Mouse (Mus musculus): ENCODE data around the gene Dclk1. TPM values are rescaled to one million over a fixed set of nuclear protein-coding genes. Genes with fewer than 3 reads are reported as not detected.

The Dclk1 gene
- polyA plus RNA-seq, 1 experiment from 2014 or later: 234 TPM

GRCm38 (mm10) chr3:55246618-55247272 is 4.6 kb downstream of the Dclk1 start:
- Histone ChIP-seq H3K4me1 (ENCODE audit: control insufficient read depth, insufficient read depth, low read depth, low read length) (peaks cover 37% of the 10 kb centered on the region), H3K36me3 (ENCODE audit: control insufficient read depth, insufficient read depth, low read length) (0 out of 2 replicates have a peak, but pooled peaks cover 5% of the 10 kb centered on the region), H3K27ac (ENCODE audit: low read depth, low read length) (no peak overlapping the region), H3K4me3 (ENCODE audit: low read length) (no peak overlapping the region), H3K4me2 (ENCODE audit: low read length) (no peak overlapping the region), H3K9ac (ENCODE audit: low read depth, low read length) (no peak overlapping the region), H3K9me3 (ENCODE audit: control insufficient read depth, low read length) (no peaks in the 10 kb centered on the region), H3K27me3 (replicated peaks; ENCODE audit: control insufficient read depth, insufficient read depth, low read length) (no peaks in the 10 kb centered on the region)
- ATAC-seq: no peak
- 88% methylated on average over 12 of the region's 12 CpGs for WGBS

GRCm38 (mm10) chr3:55248048-55248447 is 5.9 kb downstream of the Dclk1 start:
- ATAC-seq: no peak
- peaks cover 37% of the 10 kb centered on the region for H3K4me1 ChIP-seq (ENCODE audit: control insufficient read depth, insufficient read depth, low read depth, low read length)
- H3K27me3 ChIP-seq (replicated peaks; ENCODE audit: control insufficient read depth, insufficient read depth, low read length): no peaks in the 10 kb centered on the region
- peaks cover 5% of the 10 kb centered on the region; the same call in 1 of the 2 replicates for H3K36me3 ChIP-seq (ENCODE audit: control insufficient read depth, insufficient read depth, low read length)
- no peak overlapping the region for H3K4me3 ChIP-seq (ENCODE audit: low read length)
- no peak overlapping the region for H3K9ac ChIP-seq (ENCODE audit: low read depth, low read length)
- 71% methylated on average over 3 of the region's 3 CpGs for WGBS
- H3K9me3 ChIP-seq (ENCODE audit: control insufficient read depth, low read length): 0 out of 2 replicates have a peak, but pooled peaks cover under 1% of the 10 kb centered on the region
- H3K4me2 ChIP-seq (ENCODE audit: low read length): no peak overlapping the region
- H3K27ac ChIP-seq (ENCODE audit: low read depth, low read length): peak overlapping the region; percentile 35; the same call in 1 of the 2 replicates

- peak overlapping the region; percentile 35; the same call in 1 of the 2 replicates for H3K27ac ChIP-seq (ENCODE audit: low read depth, low read length)
- H3K4me2 ChIP-seq (ENCODE audit: low read length): no peak overlapping the region
- 53% methylated on average over 6 of the region's 6 CpGs for WGBS
- H3K9ac ChIP-seq (ENCODE audit: low read depth, low read length): no peak overlapping the region
- H3K36me3 ChIP-seq (ENCODE audit: control insufficient read depth, insufficient read depth, low read length): peaks cover 8% of the 10 kb centered on the region; the same call in 1 of the 2 replicates
- H3K4me3 ChIP-seq (ENCODE audit: low read length): no peak overlapping the region
- 0 out of 2 replicates have a peak, but pooled peaks cover 2% of the 10 kb centered on the region for H3K9me3 ChIP-seq (ENCODE audit: control insufficient read depth, low read length)
- ATAC-seq: peak; percentile 92
- H3K4me1 ChIP-seq (ENCODE audit: control insufficient read depth, insufficient read depth, low read depth, low read length): peaks cover 37% of the 10 kb centered on the region
- no peaks in the 10 kb centered on the region for H3K27me3 ChIP-seq (replicated peaks; ENCODE audit: control insufficient read depth, insufficient read depth, low read length)
Measured at GRCm38 (mm10) chr3:55248508-55248907, 6.3 kb downstream of the Dclk1 start.

- H3K9ac ChIP-seq (ENCODE audit: low read depth, low read length): no peak overlapping the region
- H3K9me3 ChIP-seq (ENCODE audit: control insufficient read depth, low read length): 0 out of 2 replicates have a peak, but pooled peaks cover 2% of the 10 kb centered on the region
- WGBS: 88% methylated on average over 2 of the region's 2 CpGs
- no peak overlapping the region for H3K27ac ChIP-seq (ENCODE audit: low read depth, low read length)
- H3K4me1 ChIP-seq (ENCODE audit: control insufficient read depth, insufficient read depth, low read depth, low read length): peaks cover 23% of the 10 kb centered on the region
- ATAC-seq: no peak
- H3K4me2 ChIP-seq (ENCODE audit: low read length): no peak overlapping the region
- H3K4me3 ChIP-seq (ENCODE audit: low read length): no peak overlapping the region
- H3K27me3 ChIP-seq (replicated peaks; ENCODE audit: control insufficient read depth, insufficient read depth, low read length): no peaks in the 10 kb centered on the region
- H3K36me3 ChIP-seq (ENCODE audit: control insufficient read depth, insufficient read depth, low read length): peaks cover 10% of the 10 kb centered on the region
Measured at GRCm38 (mm10) chr3:55250631-55251030, 8.5 kb downstream of the Dclk1 start.

DNA sequence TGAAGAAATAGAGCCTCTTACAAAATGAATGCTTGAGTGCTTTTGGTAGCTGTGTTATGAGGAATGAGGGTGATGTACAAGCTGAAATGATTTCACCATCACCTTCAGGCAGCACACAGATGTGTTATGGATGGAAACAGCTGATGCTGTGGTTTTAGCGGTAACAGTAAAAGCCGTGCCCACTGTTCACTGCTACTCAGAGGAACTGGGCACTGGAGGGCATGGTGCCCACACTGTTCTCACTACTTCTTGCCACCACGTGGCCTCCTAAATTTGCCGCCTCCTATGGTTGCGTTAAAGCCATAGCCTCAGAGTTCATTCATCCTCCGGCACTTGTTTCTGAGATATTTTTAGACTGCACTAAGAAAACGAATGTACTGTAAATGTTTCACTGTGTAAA is 18.0 kb downstream of the Dclk1 start:
- 81% methylated on average over 7 of the region's 7 CpGs for WGBS
- H3K9ac ChIP-seq (ENCODE audit: low read depth, low read length): no peak overlapping the region
- H3K9me3 ChIP-seq (ENCODE audit: control insufficient read depth, low read length): no peaks in the 10 kb centered on the region
- no peaks in the 10 kb centered on the region; the same call in none of the 2 replicates for H3K4me1 ChIP-seq (ENCODE audit: control insufficient read depth, insufficient read depth, low read depth, low read length)
- no peak overlapping the region for H3K4me3 ChIP-seq (ENCODE audit: low read length)
- H3K27me3 ChIP-seq (replicated peaks; ENCODE audit: control insufficient read depth, insufficient read depth, low read length): no peaks in the 10 kb centered on the region
- H3K27ac ChIP-seq (ENCODE audit: low read depth, low read length): no peak overlapping the region
- H3K4me2 ChIP-seq (ENCODE audit: low read length): no peak overlapping the region
- peaks cover 4% of the 10 kb centered on the region; the same call in 1 of the 2 replicates for H3K36me3 ChIP-seq (ENCODE audit: control insufficient read depth, insufficient read depth, low read length)
- peak; percentile 18; the same call in 1 of the 2 replicates for ATAC-seq

DNA sequence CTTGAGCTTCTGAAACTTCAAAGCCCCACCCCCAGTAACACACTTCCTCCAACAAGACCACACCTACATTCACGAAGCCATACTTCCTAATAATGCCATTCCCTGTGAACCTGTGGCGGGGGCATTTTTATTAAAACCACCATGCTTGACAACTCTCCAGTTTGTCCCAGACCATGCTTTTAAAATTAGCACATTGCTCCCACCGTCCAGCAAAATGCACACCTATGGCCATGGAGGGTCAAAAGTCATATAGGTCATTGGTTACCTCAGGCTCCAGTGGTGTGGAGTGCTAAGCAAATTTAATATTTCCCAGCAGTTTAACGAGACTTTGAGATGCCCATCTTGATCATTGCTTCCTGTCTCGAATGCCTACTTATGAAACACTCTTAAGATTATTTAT is 23.9 kb downstream of the Dclk1 start:
- ATAC-seq: no peak
- peaks cover 9% of the 10 kb centered on the region for H3K4me1 ChIP-seq (ENCODE audit: control insufficient read depth, insufficient read depth, low read depth, low read length)
- no peak overlapping the region for H3K4me2 ChIP-seq (ENCODE audit: low read length)
- H3K4me3 ChIP-seq (ENCODE audit: low read length): no peak overlapping the region
- 97% methylated on average over 5 of the region's 5 CpGs for WGBS
- no peaks in the 10 kb centered on the region for H3K9me3 ChIP-seq (ENCODE audit: control insufficient read depth, low read length)
- no peak overlapping the region for H3K27ac ChIP-seq (ENCODE audit: low read depth, low read length)
- H3K36me3 ChIP-seq (ENCODE audit: control insufficient read depth, insufficient read depth, low read length): peaks cover 4% of the 10 kb centered on the region; the same call in 1 of the 2 replicates
- H3K9ac ChIP-seq (ENCODE audit: low read depth, low read length): no peak overlapping the region
- no peaks in the 10 kb centered on the region for H3K27me3 ChIP-seq (replicated peaks; ENCODE audit: control insufficient read depth, insufficient read depth, low read length)

GRCm38 (mm10) chr3:55269802-55270201 is 27.6 kb downstream of the Dclk1 start:
- WGBS: 81% methylated on average over 4 of the region's 4 CpGs
- Histone ChIP-seq H3K27ac (ENCODE audit: low read depth, low read length) (no peak overlapping the region), H3K4me3 (ENCODE audit: low read length) (no peak overlapping the region), H3K4me2 (ENCODE audit: low read length) (no peak overlapping the region), H3K9me3 (ENCODE audit: control insufficient read depth, low read length) (no peaks in the 10 kb centered on the region), H3K27me3 (replicated peaks; ENCODE audit: control insufficient read depth, insufficient read depth, low read length) (no peaks in the 10 kb centered on the region), H3K4me1 (ENCODE audit: control insufficient read depth, insufficient read depth, low read depth, low read length) (peaks cover 9% of the 10 kb centered on the region), H3K36me3 (ENCODE audit: control insufficient read depth, insufficient read depth, low read length) (peaks cover 4% of the 10 kb centered on the region; the same call in 1 of the 2 replicates), H3K9ac (ENCODE audit: low read depth, low read length) (no peak overlapping the region)
- 0 out of 2 replicates have a peak, but pooled peaks have one; percentile 28 for ATAC-seq

- Histone ChIP-seq H3K4me3 (ENCODE audit: low read length) (no peak overlapping the region), H3K4me2 (ENCODE audit: low read length) (no peak overlapping the region), H3K27ac (ENCODE audit: low read depth, low read length) (no peak overlapping the region), H3K27me3 (replicated peaks; ENCODE audit: control insufficient read depth, insufficient read depth, low read length) (no peaks in the 10 kb centered on the region), H3K4me1 (ENCODE audit: control insufficient read depth, insufficient read depth, low read depth, low read length) (peaks cover 9% of the 10 kb centered on the region), H3K9me3 (ENCODE audit: control insufficient read depth, low read length) (no peaks in the 10 kb centered on the region), H3K9ac (ENCODE audit: low read depth, low read length) (no peak overlapping the region), H3K36me3 (ENCODE audit: control insufficient read depth, insufficient read depth, low read length) (peaks cover 4% of the 10 kb centered on the region; the same call in 1 of the 2 replicates)
- no peak for ATAC-seq
- WGBS: 70% methylated on average over 3 of the region's 3 CpGs
Measured at GRCm38 (mm10) chr3:55270345-55270744, 28.2 kb downstream of the Dclk1 start.

DNA sequence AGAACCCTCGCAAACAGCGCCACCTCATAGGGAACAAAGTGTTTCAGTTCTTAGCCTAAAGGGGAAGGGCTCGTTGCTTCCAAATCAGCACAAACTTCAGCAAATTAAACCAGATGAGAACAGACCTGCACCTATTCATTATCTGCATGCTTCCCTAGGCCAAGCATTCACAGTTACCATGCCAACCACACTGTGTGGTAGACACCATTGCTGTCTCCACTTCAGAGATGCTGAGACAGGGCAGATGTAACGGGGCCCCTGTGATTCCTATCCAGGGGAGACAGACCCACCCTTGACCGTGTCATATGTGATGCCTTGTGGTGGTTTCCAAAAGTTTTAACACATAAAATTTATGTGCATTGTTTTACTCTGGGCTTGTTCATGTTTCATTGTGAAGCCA is 28.8 kb downstream of the Dclk1 start:
- no peak overlapping the region for H3K9ac ChIP-seq (ENCODE audit: low read depth, low read length)
- ATAC-seq: 0 out of 2 replicates have a peak, but pooled peaks have one; percentile 43
- peaks cover 9% of the 10 kb centered on the region for H3K4me1 ChIP-seq (ENCODE audit: control insufficient read depth, insufficient read depth, low read depth, low read length)
- 49% methylated on average over 5 of the region's 5 CpGs for WGBS
- H3K36me3 ChIP-seq (ENCODE audit: control insufficient read depth, insufficient read depth, low read length): peaks cover 4% of the 10 kb centered on the region; the same call in 1 of the 2 replicates
- no peaks in the 10 kb centered on the region for H3K27me3 ChIP-seq (replicated peaks; ENCODE audit: control insufficient read depth, insufficient read depth, low read length)
- H3K9me3 ChIP-seq (ENCODE audit: control insufficient read depth, low read length): no peaks in the 10 kb centered on the region
- no peak overlapping the region for H3K4me2 ChIP-seq (ENCODE audit: low read length)
- no peak overlapping the region for H3K27ac ChIP-seq (ENCODE audit: low read depth, low read length)
- H3K4me3 ChIP-seq (ENCODE audit: low read length): no peak overlapping the region
